Mouse (Mus musculus) forebrain, embryonic 16.5 days (tissue): ENCODE measurements around the gene Card11. TPM values are rescaled to one million over a fixed set of nuclear protein-coding genes. Genes with fewer than 3 reads are reported as not detected.

Experiments
- ATAC-seq: fragments of 200-750 bp; cut with Nextera tagmentation; 2 replicates; pipeline ENCODE4 v1.8.0; 2017; ENCODE audit warnings: mild to moderate bottlenecking, moderate library complexity
- H3K27ac ChIP-seq: fragments of 300-500 bp; sonication (generic); 2 replicates; pipeline ENCODE4 v1.5.1; 2014; ENCODE audit warnings: low read length, control low read depth
- H3K27me3 ChIP-seq: fragments of 300-500 bp; sonication (generic); replicated peaks from 2 replicates; pipeline ENCODE4 v1.6.1; 2014; ENCODE audit warnings: low read length; ENCODE audit not compliant: control insufficient read depth, insufficient read depth
- H3K36me3 ChIP-seq: fragments of 300-500 bp; sonication (generic); 2 replicates; pipeline ENCODE4 v1.6.1; 2014; ENCODE audit not compliant: control insufficient read depth, insufficient read depth
- H3K4me1 ChIP-seq: fragments of 300-500 bp; sonication (generic); replicated peaks from 2 replicates; pipeline ENCODE4 v1.6.1; 2014; ENCODE audit warnings: low read length; ENCODE audit not compliant: control insufficient read depth, insufficient read depth
- H3K4me2 ChIP-seq: fragments of 300-500 bp; sonication (generic); 2 replicates; pipeline ENCODE4 v1.6.1; 2014; ENCODE audit warnings: mild to moderate bottlenecking, low read length, control low read depth
- H3K4me3 ChIP-seq: fragments of 300-500 bp; sonication (generic); replicated peaks from 2 replicates; pipeline ENCODE4 v1.5.1; 2014; ENCODE audit warnings: mild to moderate bottlenecking, low read length, control low read depth
- H3K9ac ChIP-seq: fragments of 300-500 bp; sonication (generic); replicated peaks from 2 replicates; pipeline ENCODE4 v1.6.1; 2014; ENCODE audit warnings: low read depth, low read length, control low read depth
- H3K9me3 ChIP-seq: fragments of 300-500 bp; sonication (generic); 2 replicates; pipeline ENCODE4 v1.6.1; 2016; ENCODE audit warnings: low read length; ENCODE audit not compliant: control insufficient read depth
- WGBS: fragments of 180-500 bp; shearing (Covaris S2); extraction: QIAGEN DNeasy Blood & Tissue Kit; methylation state at CpG from one replicate; pipeline ENCODE4 v1.1.7; 2014; 5-methylcytosine and 5-hydroxymethylcytosine counted together
- polyA plus RNA-seq: library from polyadenylated mRNA; unstranded; fragments of >200 nt; fragmentation: Nextera tagmentation; extraction: Ambion mirVana; gene quantifications from 2 replicates; pipeline ENCODE4 v1.2.1, GENCODE M21; 2015

Card11 gene
- polyA plus RNA-seq, 1 experiment from 2014 or later: 0.05 TPM

- Histone ChIP-seq H3K36me3 (no peaks in the 10 kb centered on the region), H3K9ac (no peak overlapping the region), H3K27ac (peak overlapping the region; percentile 62), H3K4me3 (no peak overlapping the region), H3K27me3 (peaks cover 37% of the 10 kb centered on the region), H3K4me1 (peaks cover 19% of the 10 kb centered on the region), H3K4me2 (peak overlapping the region; percentile 4), H3K9me3 (no peaks in the 10 kb centered on the region)
- WGBS: 33% methylated on average over 5 of the region's 5 CpGs
- ATAC-seq: no peak
Measured at GRCm38 (mm10) chr5:140940257-140940922, 60.0 kb downstream of the Card11 start.

GRCm38 (mm10) chr5:140936816-140937215 is 63.6 kb downstream of the Card11 start:
- peaks cover 28% of the 10 kb centered on the region for H3K27me3 ChIP-seq
- no peak overlapping the region for H3K9ac ChIP-seq
- H3K9me3 ChIP-seq: no peaks in the 10 kb centered on the region
- H3K27ac ChIP-seq: no peak overlapping the region
- no peak for ATAC-seq
- H3K4me1 ChIP-seq: peaks cover 24% of the 10 kb centered on the region
- H3K36me3 ChIP-seq: no peaks in the 10 kb centered on the region
- 82% methylated on average over 7 of the region's 7 CpGs for WGBS
- H3K4me3 ChIP-seq: no peak overlapping the region
- H3K4me2 ChIP-seq: no peak overlapping the region

GRCm38 (mm10) chr5:140935848-140936247 is 64.5 kb downstream of the Card11 start:
- Histone ChIP-seq H3K27ac (no peak overlapping the region), H3K9me3 (no peaks in the 10 kb centered on the region), H3K36me3 (no peaks in the 10 kb centered on the region), H3K4me3 (no peak overlapping the region), H3K4me2 (no peak overlapping the region), H3K4me1 (peaks cover 18% of the 10 kb centered on the region), H3K27me3 (peaks cover 28% of the 10 kb centered on the region), H3K9ac (no peak overlapping the region)
- no peak for ATAC-seq
- 91% methylated on average over 3 of the region's 3 CpGs for WGBS

GRCm38 (mm10) chr5:140934639-140935315 is 65.6 kb downstream of the Card11 start:
- H3K4me2 ChIP-seq: no peak overlapping the region
- H3K27me3 ChIP-seq: peaks cover 28% of the 10 kb centered on the region
- H3K27ac ChIP-seq: no peak overlapping the region
- no peaks in the 10 kb centered on the region for H3K9me3 ChIP-seq
- WGBS: 80% methylated on average over 9 of the region's 9 CpGs
- no peaks in the 10 kb centered on the region for H3K36me3 ChIP-seq
- no peak overlapping the region for H3K9ac ChIP-seq
- no peak overlapping the region for H3K4me3 ChIP-seq
- peaks cover 12% of the 10 kb centered on the region for H3K4me1 ChIP-seq
- ATAC-seq: no peak

- Histone ChIP-seq H3K27me3 (peaks cover 7% of the 10 kb centered on the region; the same call in 1 of the 2 replicates), H3K4me3 (no peak overlapping the region), H3K9ac (no peak overlapping the region), H3K4me1 (peaks cover 9% of the 10 kb centered on the region), H3K4me2 (no peak overlapping the region), H3K9me3 (no peaks in the 10 kb centered on the region), H3K36me3 (no peaks in the 10 kb centered on the region), H3K27ac (peak overlapping the region; percentile 6; the same call in 1 of the 2 replicates)
- 30% methylated on average over 5 of the region's 5 CpGs for WGBS
- peak; percentile 59; the same call in 1 of the 2 replicates for ATAC-seq
Measured at GRCm38 (mm10) chr5:140931523-140932229, 68.7 kb downstream of the Card11 start.

GRCm38 (mm10) chr5:140918519-140918918 is 81.9 kb downstream of the Card11 start:
- 96% methylated on average over 1 of the region's 1 CpGs for WGBS
- Histone ChIP-seq H3K4me1 (no peaks in the 10 kb centered on the region), H3K36me3 (no peaks in the 10 kb centered on the region), H3K9me3 (peaks cover 9% of the 10 kb centered on the region), H3K27me3 (no peaks in the 10 kb centered on the region), H3K9ac (no peak overlapping the region), H3K4me3 (no peak overlapping the region), H3K4me2 (no peak overlapping the region), H3K27ac (no peak overlapping the region)
- no peak for ATAC-seq

GRCm38 (mm10) chr5:140917807-140918206 is 82.6 kb downstream of the Card11 start:
- ATAC-seq: no peak
- Histone ChIP-seq H3K4me3 (no peak overlapping the region), H3K4me1 (no peaks in the 10 kb centered on the region), H3K9me3 (peaks cover 9% of the 10 kb centered on the region), H3K4me2 (no peak overlapping the region), H3K27ac (no peak overlapping the region), H3K36me3 (no peaks in the 10 kb centered on the region), H3K27me3 (no peaks in the 10 kb centered on the region), H3K9ac (no peak overlapping the region)
- WGBS: 94% methylated on average over 1 of the region's 1 CpGs

GRCm38 (mm10) chr5:140910841-140911240 is 89.5 kb downstream of the Card11 start:
- Histone ChIP-seq H3K9me3 (peaks cover 10% of the 10 kb centered on the region; the same call in 1 of the 2 replicates), H3K9ac (no peak overlapping the region), H3K27ac (no peak overlapping the region), H3K4me3 (no peak overlapping the region), H3K27me3 (no peaks in the 10 kb centered on the region), H3K4me2 (no peak overlapping the region), H3K36me3 (no peaks in the 10 kb centered on the region), H3K4me1 (no peaks in the 10 kb centered on the region)
- WGBS: 60% methylated on average over 5 of the region's 5 CpGs
- ATAC-seq: no peak

GRCm38 (mm10) chr5:140900866-140901265 is 99.5 kb downstream of the Card11 start:
- Histone ChIP-seq H3K36me3 (no peaks in the 10 kb centered on the region), H3K4me3 (no peak overlapping the region), H3K9me3 (no peaks in the 10 kb centered on the region), H3K27ac (no peak overlapping the region), H3K27me3 (no peaks in the 10 kb centered on the region), H3K9ac (no peak overlapping the region), H3K4me1 (no peaks in the 10 kb centered on the region), H3K4me2 (no peak overlapping the region)
- ATAC-seq: no peak
- WGBS: 89% methylated on average over 13 of the region's 13 CpGs
